Mouse (Mus musculus) brain, embryonic 14.5 days (tissue): ENCODE results near the gene Lrwd1.

Experiments used
- CTCF ChIP-seq: fragments of 200-500 bp; IDR thresholded peaks from 2 replicates; pipeline ENCODE4 v1.5.1; 2012; ENCODE audit warnings: inconsistent platforms, mild to moderate bottlenecking, moderate library complexity, borderline replicate concordance; ENCODE audit not compliant: insufficient read depth, insufficient read length; ENCODE audit errors: extremely low read depth
- POLR2A ChIP-seq: fragments of 200-500 bp; IDR thresholded peaks from 2 replicates; pipeline ENCODE4 v1.6.1; 2012; ENCODE audit warnings: mild to moderate bottlenecking, inconsistent platforms, borderline replicate concordance; ENCODE audit not compliant: poor library complexity, insufficient read depth, insufficient read length, severe bottlenecking; ENCODE audit errors: extremely low read depth

DNA sequence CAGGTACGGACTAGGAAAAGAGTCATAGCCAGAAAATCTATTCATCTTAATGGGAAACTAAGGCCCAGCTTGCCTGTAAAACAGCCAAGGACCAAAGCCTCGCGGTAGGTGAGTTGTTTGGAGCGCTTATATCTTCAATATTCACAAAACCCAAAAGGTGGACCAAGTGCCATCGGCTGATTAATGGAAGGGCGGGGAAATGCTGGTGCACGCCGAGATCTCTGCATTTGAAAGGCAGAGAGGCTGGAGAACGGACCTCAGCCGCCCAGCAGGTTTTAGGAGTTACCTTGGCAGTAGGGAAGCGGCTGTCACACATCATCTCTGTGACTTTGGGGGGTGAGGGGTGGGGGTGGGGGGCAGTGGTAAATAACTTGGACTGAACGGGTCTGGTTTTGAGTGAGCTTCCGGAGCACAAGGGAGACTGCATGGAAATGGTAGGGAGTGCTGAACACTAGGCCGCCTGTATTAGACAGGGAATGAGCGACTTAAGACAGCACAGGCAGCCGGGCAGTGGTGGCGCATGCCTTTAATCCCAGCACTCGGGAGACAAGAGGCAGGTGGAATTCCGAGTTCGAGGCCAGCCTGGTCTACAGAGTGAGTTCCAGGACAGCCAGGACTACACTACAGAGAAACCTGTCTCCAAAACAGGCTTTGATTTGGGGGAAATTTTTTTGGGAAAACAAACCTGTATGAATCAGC lies 567 bp upstream of the Lrwd1 start:
- TF ChIP-seq POLR2A (no peak), CTCF (no peak)
